Mouse (Mus musculus): ENCODE measurements around the gene Hbb-bt. TPM values are rescaled to one million over a fixed set of nuclear protein-coding genes. Genes with fewer than 3 reads are reported as not detected.
"Not testable (repeated sequence)": the region's sequence is repeated elsewhere in the genome, so short reads cannot be mapped to it uniquely, and the experiment has no call there.

Gene Hbb-bt
- polyA plus RNA-seq, 1 experiment: 7.2 TPM

DNA sequence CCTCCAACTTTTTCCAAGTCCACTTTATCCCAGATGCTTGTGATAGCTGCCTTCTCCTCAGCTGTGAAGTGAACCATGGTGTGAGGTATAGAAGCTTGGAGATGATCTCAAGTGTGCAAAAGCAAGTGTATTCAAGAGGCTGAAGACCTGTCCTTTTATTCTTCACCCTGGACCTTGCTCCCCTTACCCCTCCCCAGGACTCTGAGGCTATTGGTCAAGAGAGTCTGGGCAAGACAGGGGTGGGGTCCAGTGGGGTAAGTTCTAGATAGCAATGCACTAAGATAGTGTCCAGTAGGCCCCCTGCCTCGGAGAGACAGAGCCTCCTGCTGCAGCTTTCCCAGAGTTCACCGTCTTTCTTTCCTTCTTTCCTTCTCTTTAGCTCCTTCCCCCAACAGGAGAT is 29.2 kb upstream of the Hbb-bt start, which contains the start of gene Hbb-bh1:
Gene Hbb-bh1 (minus strand): TSS at position 131 of the 400 bp plus-strand sequence.
- no peaks in the 10 kb centered on the region for H3K27me3 ChIP-seq (ENCODE audit: control insufficient read depth, insufficient read depth, low read length)
- no peak within 1 kb of the TSS for H3K27ac ChIP-seq (ENCODE audit: insufficient read depth, low read depth, low read length)
- WGBS: 68% methylated on average over 2 of the region's 2 CpGs
- H3K36me3 ChIP-seq (ENCODE audit: control insufficient read depth, insufficient read depth, low read length): no peaks in the 10 kb centered on the region
- no peaks in the 10 kb centered on the region for H3K4me1 ChIP-seq (ENCODE audit: control insufficient read depth, insufficient read depth, insufficient read length, low read length)
- no peak within 1 kb of the TSS for H3K4me3 ChIP-seq (ENCODE audit: low read depth, low read length)
- TF ChIP-seq POLR2A (IDR thresholded peaks at IDR 0.05; ENCODE audit: low read depth, low read length): no peak

DNA sequence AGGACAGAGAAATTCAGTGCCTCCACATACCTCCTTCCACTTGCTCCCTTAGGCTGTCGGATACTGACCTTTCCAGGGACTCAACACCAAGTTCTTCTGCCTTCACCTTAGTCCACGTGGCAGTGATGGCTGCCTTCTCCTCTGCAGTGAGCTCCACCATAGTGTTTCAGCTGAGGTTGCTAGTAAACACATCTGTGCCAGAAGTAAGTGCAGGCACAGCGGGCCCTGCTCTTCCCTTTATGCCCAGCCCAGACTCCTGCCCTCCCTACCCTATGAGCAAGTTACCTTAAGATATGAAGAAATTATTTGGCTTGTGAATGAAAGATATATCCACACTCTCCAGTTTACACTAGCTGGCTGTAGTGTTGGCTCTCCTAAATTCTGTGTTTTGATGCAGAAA is 26.5 kb upstream of the Hbb-bt start, which contains the start of gene Hbb-bh2:
Gene Hbb-bh2 (minus strand): TSS at position 253 of the 400 bp plus-strand sequence.
- Histone ChIP-seq H3K4me1 (ENCODE audit: control insufficient read depth, insufficient read depth, insufficient read length, low read length) (no peaks in the 10 kb centered on the region), H3K27me3 (ENCODE audit: control insufficient read depth, insufficient read depth, low read length) (no peaks in the 10 kb centered on the region), H3K36me3 (ENCODE audit: control insufficient read depth, insufficient read depth, low read length) (no peaks in the 10 kb centered on the region), H3K4me3 (ENCODE audit: low read depth, low read length) (no peak within 1 kb of the TSS), H3K27ac (ENCODE audit: insufficient read depth, low read depth, low read length) (no peak within 1 kb of the TSS)
- TF ChIP-seq POLR2A (IDR thresholded peaks at IDR 0.05; ENCODE audit: low read depth, low read length) (no peak), CTCF (IDR thresholded peaks at IDR 0.05; ENCODE audit: extremely low read depth, insufficient read length, insufficient replicate concordance, low read depth, low read length) (no peak)
- 68% methylated on average over 3 of the region's 3 CpGs for WGBS

DNA sequence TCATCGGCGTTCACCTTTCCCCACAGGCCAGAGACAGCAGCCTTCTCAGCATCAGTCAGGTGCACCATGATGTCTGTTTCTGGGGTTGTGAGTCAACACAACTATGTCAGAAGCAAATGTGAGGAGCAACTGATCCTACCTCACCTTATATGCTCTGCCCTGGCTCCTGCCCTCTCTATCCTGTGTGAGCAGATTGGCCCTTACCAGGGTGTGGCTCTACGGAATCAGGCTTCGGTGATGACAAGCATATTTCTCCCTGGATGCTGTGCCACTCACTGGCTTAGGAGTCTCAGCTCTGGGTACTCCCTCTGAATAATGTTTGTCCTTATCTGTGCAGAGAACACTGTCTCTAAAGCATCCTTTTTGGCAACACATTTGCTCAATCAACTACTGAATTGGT is 14.0 kb upstream of the Hbb-bt start, which contains the start of gene Hbb-bs:
Gene Hbb-bs (minus strand): TSS at position 289 of the 400 bp plus-strand sequence.
- no peaks in the 10 kb centered on the region for H3K4me1 ChIP-seq (ENCODE audit: control insufficient read depth, insufficient read depth, insufficient read length, low read length)
- H3K27me3 ChIP-seq (ENCODE audit: control insufficient read depth, insufficient read depth, low read length): no peaks in the 10 kb centered on the region
- WGBS: 86% methylated on average over 4 of the region's 4 CpGs
- H3K4me3 ChIP-seq (ENCODE audit: low read depth, low read length): no peak within 1 kb of the TSS
- no peak for TF ChIP-seq POLR2A (IDR thresholded peaks at IDR 0.05; ENCODE audit: low read depth, low read length)
- TF ChIP-seq CTCF (IDR thresholded peaks at IDR 0.05; ENCODE audit: extremely low read depth, insufficient read length, insufficient replicate concordance, low read depth, low read length): no peak
- no peaks in the 10 kb centered on the region for H3K36me3 ChIP-seq (ENCODE audit: control insufficient read depth, insufficient read depth, low read length)
- no peak within 1 kb of the TSS for H3K27ac ChIP-seq (ENCODE audit: insufficient read depth, low read depth, low read length)

DNA sequence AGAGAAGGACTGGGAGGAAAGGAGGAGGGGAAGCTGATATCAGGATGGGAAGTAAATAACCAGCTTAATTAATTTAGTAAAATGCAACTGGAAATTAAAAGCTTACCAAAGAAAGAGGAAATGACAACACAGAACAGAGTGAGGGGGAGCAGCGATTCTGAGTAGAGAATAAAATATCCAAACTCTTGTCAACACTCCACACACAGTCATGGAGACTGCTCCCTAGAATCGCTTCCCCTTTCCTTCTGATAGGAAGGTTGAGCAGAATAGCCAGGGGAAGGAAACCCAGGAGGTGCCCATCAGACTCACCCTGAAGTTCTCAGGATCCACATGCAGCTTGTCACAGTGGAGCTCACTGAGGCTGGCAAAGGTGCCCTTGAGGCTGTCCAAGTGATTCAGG is 13.3 kb upstream of the Hbb-bt start:
- not testable (repeated sequence) for H3K27me3 ChIP-seq (ENCODE audit: control insufficient read depth, insufficient read depth, low read length); H3K36me3 ChIP-seq (ENCODE audit: control insufficient read depth, insufficient read depth, low read length); H3K4me3 ChIP-seq (ENCODE audit: low read depth, low read length); H3K27ac ChIP-seq (ENCODE audit: insufficient read depth, low read depth, low read length); H3K4me1 ChIP-seq (ENCODE audit: control insufficient read depth, insufficient read depth, insufficient read length, low read length)
- no CpG with 5 or more reads among the region's 2 CpGs for WGBS

DNA sequence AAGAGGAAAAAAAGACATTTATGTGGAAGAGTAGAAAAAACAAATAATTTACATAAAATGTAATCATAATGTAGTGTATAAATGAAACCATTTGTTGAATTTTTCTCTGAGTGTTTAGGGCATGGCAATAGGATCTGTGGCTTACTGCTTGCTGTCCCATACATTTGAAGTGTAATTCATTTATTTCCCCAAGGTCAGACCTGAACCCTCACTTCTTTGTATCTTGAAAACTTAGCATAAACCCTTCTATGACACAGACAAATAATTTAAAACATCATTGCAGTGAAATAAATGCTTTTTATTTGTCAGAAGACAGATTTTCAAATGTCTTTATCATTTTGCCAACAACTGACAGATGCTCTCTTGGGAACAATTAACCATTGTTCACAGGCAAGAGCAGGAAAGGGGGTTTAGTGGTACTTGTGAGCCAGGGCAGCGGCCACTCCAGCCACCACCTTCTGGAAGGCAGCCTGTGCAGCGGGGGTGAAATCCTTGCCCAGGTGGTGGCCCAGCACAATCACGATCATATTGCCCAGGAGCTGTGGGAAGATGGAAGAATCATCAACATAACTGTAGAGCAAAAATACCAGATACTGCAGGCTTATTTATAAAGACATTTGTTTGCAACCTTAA is 12.6 kb upstream of the Hbb-bt start:
- Histone ChIP-seq H3K36me3 (ENCODE audit: control insufficient read depth, insufficient read depth, low read length) (no peaks in the 10 kb centered on the region), H3K4me3 (ENCODE audit: low read depth, low read length) (no peak overlapping the region), H3K27me3 (ENCODE audit: control insufficient read depth, insufficient read depth, low read length) (no peaks in the 10 kb centered on the region), H3K4me1 (ENCODE audit: control insufficient read depth, insufficient read depth, insufficient read length, low read length) (no peaks in the 10 kb centered on the region), H3K27ac (ENCODE audit: insufficient read depth, low read depth, low read length) (no peak overlapping the region)
- TF ChIP-seq POLR2A (IDR thresholded peaks at IDR 0.05; ENCODE audit: low read depth, low read length) (no peak), CTCF (IDR thresholded peaks at IDR 0.05; ENCODE audit: extremely low read depth, insufficient read length, insufficient replicate concordance, low read depth, low read length) (no peak)
- WGBS: 58% methylated on average over 3 of the region's 3 CpGs

DNA sequence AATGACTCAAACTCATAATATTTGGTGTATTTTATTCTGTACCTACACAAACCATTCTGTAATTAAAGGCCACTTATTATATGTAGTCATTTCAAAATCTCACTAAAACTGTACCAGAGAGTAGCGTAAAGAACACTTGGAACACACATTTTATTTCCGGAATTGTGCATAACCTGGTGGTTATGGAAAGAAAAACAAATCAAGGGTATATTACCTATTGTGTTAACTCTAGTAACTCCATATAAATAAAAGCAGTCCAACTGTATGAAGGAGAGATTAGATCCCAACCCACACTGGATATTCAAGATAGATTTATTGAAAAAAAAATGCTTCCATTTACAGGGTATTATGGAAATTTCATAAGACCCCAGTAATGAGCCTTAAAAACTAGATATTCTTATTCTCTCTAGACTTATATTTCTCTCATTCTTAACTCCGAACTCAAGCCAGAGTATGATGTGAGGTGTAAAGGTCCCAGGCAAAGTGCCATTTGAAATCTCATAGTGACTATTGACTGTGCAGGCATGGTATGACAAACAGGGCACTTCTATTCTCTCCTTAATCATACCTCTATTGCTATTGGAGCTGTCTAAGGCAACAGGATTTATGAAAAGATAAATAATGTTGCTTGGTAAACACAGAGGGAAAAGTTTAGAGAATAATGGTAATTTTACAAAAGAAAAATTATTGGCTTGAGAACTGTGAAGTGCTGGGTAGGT is 11.9 kb upstream of the Hbb-bt start:
- 89% methylated on average over 3 of the region's 3 CpGs for WGBS
- no peak overlapping the region for H3K4me3 ChIP-seq (ENCODE audit: low read depth, low read length)
- H3K27ac ChIP-seq (ENCODE audit: insufficient read depth, low read depth, low read length): no peak overlapping the region
- H3K4me1 ChIP-seq (ENCODE audit: control insufficient read depth, insufficient read depth, insufficient read length, low read length): no peaks in the 10 kb centered on the region
- TF ChIP-seq POLR2A (IDR thresholded peaks at IDR 0.05; ENCODE audit: low read depth, low read length) (no peak), CTCF (IDR thresholded peaks at IDR 0.05; ENCODE audit: extremely low read depth, insufficient read length, insufficient replicate concordance, low read depth, low read length) (no peak)
- H3K27me3 ChIP-seq (ENCODE audit: control insufficient read depth, insufficient read depth, low read length): no peaks in the 10 kb centered on the region
- H3K36me3 ChIP-seq (ENCODE audit: control insufficient read depth, insufficient read depth, low read length): no peaks in the 10 kb centered on the region

DNA sequence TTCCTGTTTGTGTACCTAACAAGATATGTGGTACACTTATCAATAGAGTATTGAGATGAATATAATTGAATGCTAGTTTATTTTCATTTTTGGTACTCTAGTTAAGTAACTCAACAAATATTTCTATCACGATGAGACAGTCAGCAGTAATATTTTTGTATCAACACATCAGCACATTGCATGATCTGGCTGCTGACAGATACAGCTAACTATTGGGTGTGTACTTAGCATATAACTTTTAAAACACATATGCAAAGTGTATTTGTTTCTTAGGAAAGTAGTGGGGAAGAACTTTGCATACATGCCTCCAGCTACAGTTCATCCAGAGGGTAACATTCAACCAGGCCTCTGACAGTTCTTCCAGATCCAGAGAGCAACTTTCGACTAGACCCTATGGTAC is 10.8 kb upstream of the Hbb-bt start:
- Histone ChIP-seq H3K36me3 (ENCODE audit: control insufficient read depth, insufficient read depth, low read length) (no peaks in the 10 kb centered on the region), H3K27me3 (ENCODE audit: control insufficient read depth, insufficient read depth, low read length) (no peaks in the 10 kb centered on the region), H3K4me1 (ENCODE audit: control insufficient read depth, insufficient read depth, insufficient read length, low read length) (no peaks in the 10 kb centered on the region), H3K27ac (ENCODE audit: insufficient read depth, low read depth, low read length) (no peak overlapping the region), H3K4me3 (ENCODE audit: low read depth, low read length) (no peak overlapping the region)
- WGBS: 72% methylated on average over 2 of the region's 2 CpGs
- TF ChIP-seq POLR2A (IDR thresholded peaks at IDR 0.05; ENCODE audit: low read depth, low read length): no peak
- TF ChIP-seq CTCF (IDR thresholded peaks at IDR 0.05; ENCODE audit: extremely low read depth, insufficient read length, insufficient replicate concordance, low read depth, low read length): no peak

DNA sequence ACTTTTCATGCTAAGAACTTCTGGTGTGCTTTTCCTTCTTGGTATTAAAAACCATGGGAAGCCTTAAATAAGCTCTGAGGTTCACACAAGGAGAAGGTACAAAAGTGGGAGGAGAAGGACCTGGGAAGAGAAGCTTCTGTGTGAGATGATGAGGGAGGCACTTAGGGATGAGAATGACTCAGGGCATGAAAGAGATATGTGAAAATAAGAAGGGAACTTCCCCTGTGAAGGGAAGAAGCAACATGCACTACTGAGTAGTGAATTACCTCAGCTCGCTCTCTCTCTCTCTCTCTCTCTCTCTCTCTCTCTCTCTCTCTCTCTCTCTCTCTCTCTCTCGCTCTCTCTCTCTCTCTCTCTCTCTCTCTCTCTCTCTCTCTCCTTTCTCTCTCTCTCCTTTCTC is 1.3 kb upstream of the Hbb-bt start:
- not testable (repeated sequence) for H3K27me3 ChIP-seq (ENCODE audit: control insufficient read depth, insufficient read depth, low read length); H3K27ac ChIP-seq (ENCODE audit: insufficient read depth, low read depth, low read length); H3K4me1 ChIP-seq (ENCODE audit: control insufficient read depth, insufficient read depth, insufficient read length, low read length); H3K36me3 ChIP-seq (ENCODE audit: control insufficient read depth, insufficient read depth, low read length); H3K4me3 ChIP-seq (ENCODE audit: low read depth, low read length)
- WGBS: 88% methylated on average over 1 of the region's 2 CpGs

DNA sequence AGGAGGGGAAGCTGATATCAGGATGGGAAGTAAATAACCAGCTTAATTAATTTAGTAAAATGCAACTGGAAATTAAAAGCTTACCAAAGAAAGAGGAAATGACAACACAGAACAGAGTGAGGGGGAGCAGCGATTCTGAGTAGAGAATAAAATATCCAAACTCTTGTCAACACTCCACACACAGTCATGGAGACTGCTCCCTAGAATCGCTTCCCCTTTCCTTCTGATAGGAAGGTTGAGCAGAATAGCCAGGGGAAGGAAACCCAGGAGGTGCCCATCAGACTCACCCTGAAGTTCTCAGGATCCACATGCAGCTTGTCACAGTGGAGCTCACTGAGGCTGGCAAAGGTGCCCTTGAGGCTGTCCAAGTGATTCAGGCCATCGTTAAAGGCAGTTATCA is 644 bp downstream of the Hbb-bt start:
- H3K36me3 ChIP-seq (ENCODE audit: control insufficient read depth, insufficient read depth, low read length); H3K27me3 ChIP-seq (ENCODE audit: control insufficient read depth, insufficient read depth, low read length); H3K4me3 ChIP-seq (ENCODE audit: low read depth, low read length); H3K4me1 ChIP-seq (ENCODE audit: control insufficient read depth, insufficient read depth, insufficient read length, low read length); H3K27ac ChIP-seq (ENCODE audit: insufficient read depth, low read depth, low read length): not testable (repeated sequence)
- no CpG with 5 or more reads among the region's 3 CpGs for WGBS

Data from small intestine, adult 2 months (tissue).